Mouse (Mus musculus) forebrain, embryonic 14.5 days (tissue): ENCODE results near the gene Usp43. TPM values are rescaled to one million over a fixed set of nuclear protein-coding genes. Genes with fewer than 3 reads are reported as not detected.

Experiments
- ATAC-seq: fragments of 200-750 bp; cut with Nextera tagmentation; 2 replicates; pipeline ENCODE4 v1.8.0; 2017; ENCODE audit warnings: mild to moderate bottlenecking, moderate library complexity
- DNase-seq: peaks from one replicate; pipeline ENCODE4 v3.0.0-alpha.2; 2015; ENCODE audit warnings: low spot score
- H3K27ac ChIP-seq: fragments of 300-500 bp; sonication (generic); 2 replicates; pipeline ENCODE4 v1.5.1; 2014; ENCODE audit warnings: low read depth, mild to moderate bottlenecking, control low read depth, low read length, moderate library complexity
- H3K27me3 ChIP-seq: fragments of 300-500 bp; sonication (generic); replicated peaks from 2 replicates; pipeline ENCODE4 v1.6.1; 2014; ENCODE audit warnings: low read length, control low read depth, mixed read lengths; ENCODE audit not compliant: control insufficient read depth, insufficient read depth
- H3K36me3 ChIP-seq: fragments of 300-500 bp; sonication (generic); 2 replicates; pipeline ENCODE4 v1.6.1; 2014; ENCODE audit warnings: low read length, control low read depth; ENCODE audit not compliant: control insufficient read depth, insufficient read depth
- H3K4me1 ChIP-seq: fragments of 300-500 bp; sonication (generic); 2 replicates; pipeline ENCODE4 v1.6.1; 2014; ENCODE audit warnings: antibody characterized with exemption, low read length, control low read depth; ENCODE audit not compliant: control insufficient read depth, insufficient read depth
- H3K4me2 ChIP-seq: fragments of 300-500 bp; sonication (generic); 2 replicates; pipeline ENCODE4 v1.6.1; 2014; ENCODE audit warnings: mild to moderate bottlenecking, control low read depth, low read length
- H3K4me3 ChIP-seq: fragments of 300-500 bp; sonication (generic); 2 replicates; pipeline ENCODE4 v1.5.1; 2014; ENCODE audit warnings: low read depth, low read length, control low read depth
- H3K9ac ChIP-seq: fragments of 300-500 bp; sonication (generic); 2 replicates; pipeline ENCODE4 v1.6.1; 2014; ENCODE audit warnings: mild to moderate bottlenecking, low read length, control low read depth, moderate library complexity
- H3K9me3 ChIP-seq: fragments of 300-500 bp; sonication (generic); replicated peaks from 2 replicates; pipeline ENCODE4 v1.6.1; 2016; ENCODE audit warnings: low read length, control low read depth, mixed read lengths; ENCODE audit not compliant: control insufficient read depth
- WGBS: fragments of 180-500 bp; shearing (Covaris S2); extraction: QIAGEN DNeasy Blood & Tissue Kit; methylation state at CpG from one replicate; pipeline ENCODE4 v1.1.7; 2014; 5-methylcytosine and 5-hydroxymethylcytosine counted together
- polyA plus RNA-seq: library from polyadenylated mRNA; unstranded; fragments of >200 nt; fragmentation: Nextera tagmentation; extraction: Ambion mirVana; gene quantifications from 2 replicates; pipeline ENCODE4 v1.2.1, GENCODE M21; 2014

Gene Usp43
- polyA plus RNA-seq, 1 experiment from 2014 or later, result 0.61 TPM

- Histone ChIP-seq H3K27ac (no peak overlapping the region), H3K27me3 (no peaks in the 10 kb centered on the region), H3K36me3 (no peaks in the 10 kb centered on the region), H3K4me2 (no peak overlapping the region), H3K9ac (no peak overlapping the region), H3K4me1 (no peaks in the 10 kb centered on the region), H3K9me3 (no peaks in the 10 kb centered on the region), H3K4me3 (no peak overlapping the region)
- ATAC-seq, result no peak
- no peak for DNase-seq
- WGBS, result 84% methylated on average over 5 of the region's 5 CpGs
Observed at GRCm38 (mm10) chr11:67865100-67865499, 56.9 kb downstream of the Usp43 start.

- no peaks in the 10 kb centered on the region for H3K36me3 ChIP-seq
- no peak overlapping the region for H3K27ac ChIP-seq
- no peaks in the 10 kb centered on the region for H3K27me3 ChIP-seq
- ATAC-seq, result no peak
- no peaks in the 10 kb centered on the region for H3K9me3 ChIP-seq
- WGBS, result 10% methylated on average over 7 of the region's 7 CpGs
- H3K4me3 ChIP-seq, result no peak overlapping the region
- no peaks in the 10 kb centered on the region for H3K4me1 ChIP-seq
- no peak for DNase-seq
- no peak overlapping the region for H3K4me2 ChIP-seq
- H3K9ac ChIP-seq, result no peak overlapping the region
Observed at GRCm38 (mm10) chr11:67861399-67861838, 60.5 kb downstream of the Usp43 start.

- Histone ChIP-seq H3K36me3 (no peaks in the 10 kb centered on the region), H3K4me3 (no peak overlapping the region), H3K9me3 (no peaks in the 10 kb centered on the region), H3K9ac (no peak overlapping the region), H3K4me2 (no peak overlapping the region), H3K27me3 (no peaks in the 10 kb centered on the region), H3K27ac (no peak overlapping the region), H3K4me1 (no peaks in the 10 kb centered on the region)
- DNase-seq (no peak), ATAC-seq (no peak)
- 54% methylated on average over 7 of the region's 7 CpGs for WGBS
Observed at GRCm38 (mm10) chr11:67860743-67861398, 61.1 kb downstream of the Usp43 start.

GRCm38 (mm10) chr11:67858518-67858917, 63.4 kb downstream of the Usp43 start:
- Histone ChIP-seq H3K9me3 (no peaks in the 10 kb centered on the region), H3K4me3 (no peak overlapping the region), H3K27me3 (no peaks in the 10 kb centered on the region), H3K27ac (no peak overlapping the region), H3K9ac (no peak overlapping the region), H3K4me2 (no peak overlapping the region), H3K36me3 (no peaks in the 10 kb centered on the region), H3K4me1 (no peaks in the 10 kb centered on the region)
- DNase-seq (no peak), ATAC-seq (no peak)
- 86% methylated on average over 9 of the region's 9 CpGs for WGBS

GRCm38 (mm10) chr11:67855035-67855434, 66.9 kb downstream of the Usp43 start:
- ATAC-seq (no peak), DNase-seq (peak; percentile 25)
- 37% methylated on average over 2 of the region's 2 CpGs for WGBS
- Histone ChIP-seq H3K9ac (no peak overlapping the region), H3K9me3 (no peaks in the 10 kb centered on the region), H3K4me3 (no peak overlapping the region), H3K4me1 (no peaks in the 10 kb centered on the region), H3K27me3 (no peaks in the 10 kb centered on the region), H3K27ac (no peak overlapping the region), H3K36me3 (no peaks in the 10 kb centered on the region), H3K4me2 (no peak overlapping the region)

- H3K4me3 ChIP-seq, result no peak overlapping the region
- DNase-seq (no peak), ATAC-seq (no peak)
- no peak overlapping the region for H3K4me2 ChIP-seq
- H3K27ac ChIP-seq, result no peak overlapping the region
- 62% methylated on average over 6 of the region's 6 CpGs for WGBS
- H3K9ac ChIP-seq, result no peak overlapping the region
- no peaks in the 10 kb centered on the region for H3K9me3 ChIP-seq
- H3K36me3 ChIP-seq, result no peaks in the 10 kb centered on the region
- no peaks in the 10 kb centered on the region for H3K27me3 ChIP-seq
- H3K4me1 ChIP-seq, result no peaks in the 10 kb centered on the region
Observed at GRCm38 (mm10) chr11:67853996-67854395, 68.0 kb downstream of the Usp43 start.

- Histone ChIP-seq H3K4me1 (no peaks in the 10 kb centered on the region), H3K9me3 (no peaks in the 10 kb centered on the region), H3K4me3 (no peak overlapping the region), H3K36me3 (no peaks in the 10 kb centered on the region), H3K4me2 (no peak overlapping the region), H3K27ac (no peak overlapping the region), H3K27me3 (no peaks in the 10 kb centered on the region), H3K9ac (no peak overlapping the region)
- WGBS, result 73% methylated on average over 5 of the region's 5 CpGs
- ATAC-seq, result no peak
- no peak for DNase-seq
Observed at GRCm38 (mm10) chr11:67851770-67852169, 70.2 kb downstream of the Usp43 start.

GRCm38 (mm10) chr11:67845193-67845592, 76.8 kb downstream of the Usp43 start:
- no peaks in the 10 kb centered on the region for H3K4me1 ChIP-seq
- H3K4me3 ChIP-seq, result no peak overlapping the region
- no peak overlapping the region for H3K4me2 ChIP-seq
- no peak for DNase-seq
- H3K9me3 ChIP-seq, result no peaks in the 10 kb centered on the region
- H3K9ac ChIP-seq, result no peak overlapping the region
- H3K27ac ChIP-seq, result no peak overlapping the region
- H3K36me3 ChIP-seq, result no peaks in the 10 kb centered on the region
- no peaks in the 10 kb centered on the region for H3K27me3 ChIP-seq
- 82% methylated on average over 4 of the region's 4 CpGs for WGBS
- no peak for ATAC-seq

GRCm38 (mm10) chr11:67839810-67840209, 82.1 kb downstream of the Usp43 start:
- Histone ChIP-seq H3K36me3 (no peaks in the 10 kb centered on the region), H3K27ac (no peak overlapping the region), H3K9ac (no peak overlapping the region), H3K4me2 (no peak overlapping the region), H3K4me3 (no peak overlapping the region), H3K9me3 (no peaks in the 10 kb centered on the region), H3K4me1 (no peaks in the 10 kb centered on the region), H3K27me3 (no peaks in the 10 kb centered on the region)
- 86% methylated on average over 1 of the region's 1 CpGs for WGBS
- DNase-seq (no peak), ATAC-seq (no peak)
